Mouse (Mus musculus): Measurements from ENCODE around the gene Gm20388. TPM values are rescaled to one million over a fixed set of nuclear protein-coding genes. Genes with fewer than 3 reads are reported as not detected.

Gene Gm20388
- polyA plus RNA-seq, 1 experiment: 0.36 TPM

DNA sequence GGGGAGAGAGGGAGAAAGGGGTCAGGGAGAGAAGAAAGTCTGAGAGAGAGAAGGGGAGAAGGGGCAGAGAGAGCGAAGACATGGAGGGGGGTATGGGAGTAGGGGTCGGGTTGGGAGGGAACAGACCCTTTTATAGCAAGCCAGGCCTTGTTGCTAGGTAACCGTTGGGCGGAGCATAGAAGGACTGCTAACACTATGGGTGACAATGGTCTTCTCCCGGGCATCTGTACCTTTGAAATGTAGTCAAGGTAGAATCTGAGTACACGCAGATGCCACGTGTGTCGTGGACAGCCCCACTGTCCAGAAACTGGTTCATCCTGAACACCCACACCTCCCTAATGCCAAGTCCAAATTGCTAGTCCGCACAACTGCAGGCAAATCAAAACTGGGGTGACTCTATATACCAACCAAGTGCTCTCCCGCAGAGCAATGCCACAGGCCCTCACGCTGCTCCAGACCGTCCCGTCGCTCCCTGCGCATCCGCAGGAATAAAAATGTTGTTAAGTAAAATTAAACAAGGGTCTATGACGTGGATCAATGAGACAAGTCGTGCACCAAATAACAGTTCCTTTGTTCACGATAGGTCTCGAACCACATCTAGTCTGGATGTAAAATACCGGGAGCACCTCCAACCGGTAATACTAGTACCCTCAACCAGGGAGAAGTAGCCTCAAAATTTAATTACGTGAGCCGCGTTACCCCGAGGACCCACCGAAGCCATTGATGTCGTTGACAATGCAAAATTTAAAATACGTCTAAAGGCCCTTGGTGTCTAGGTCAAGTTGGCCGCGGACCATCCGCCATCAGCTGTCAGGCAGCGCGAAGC lies 3566.5 kb downstream of the Gm20388 start:
- Histone ChIP-seq H3K9me3 (ENCODE audit: control insufficient read depth, low read length) (no peaks in the 10 kb centered on the region), H3K27me3 (ENCODE audit: control insufficient read depth) (no peaks in the 10 kb centered on the region), H3K36me3 (ENCODE audit: control insufficient read depth) (peaks cover 20% of the 10 kb centered on the region), H3K4me3 (replicated peaks) (peak overlapping the region; percentile 72), H3K4me1 (ENCODE audit: control insufficient read depth) (peaks cover 24% of the 10 kb centered on the region)
- TF ChIP-seq GATA1 (IDR thresholded peaks at IDR 0.05; ENCODE audit: low read length) (no peak), TAL1 (IDR thresholded peaks at IDR 0.05; ENCODE audit: low read length) (no peak)

DNA sequence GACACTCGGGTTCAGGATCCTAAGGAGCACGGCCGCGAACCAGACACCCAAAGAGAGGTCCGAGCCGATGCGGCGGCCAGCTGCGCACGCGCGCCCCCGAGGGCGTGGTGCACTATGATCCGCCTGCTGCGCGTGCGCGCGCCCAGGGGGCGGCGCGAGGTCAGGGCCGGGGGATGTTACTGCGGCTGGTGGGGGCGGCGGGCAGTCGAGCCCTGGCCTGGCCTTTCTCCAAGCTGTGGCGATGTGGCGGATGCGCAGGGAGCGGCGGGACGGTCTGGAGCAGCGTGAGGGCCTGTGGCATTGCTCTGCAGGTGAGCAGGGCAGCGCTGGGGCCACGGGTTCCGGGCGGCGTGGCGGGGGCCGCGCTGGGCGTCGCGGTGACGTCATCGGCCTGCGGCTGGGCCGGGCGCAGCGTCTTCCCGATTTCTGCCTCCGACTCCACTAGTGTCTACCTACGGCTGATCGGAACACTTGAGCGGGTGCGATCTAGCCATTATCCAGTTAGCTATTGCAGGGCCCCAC lies 3567.2 kb downstream of the Gm20388 start, which contains the start of gene Afg3l1:
Gene Afg3l1, plus strand, starts transcription at position 167 of the 522 bp plus-strand sequence.
- Histone ChIP-seq H3K4me3 (replicated peaks) (peak within 1 kb of the TSS; percentile 72), H3K4me1 (ENCODE audit: control insufficient read depth) (peaks cover 24% of the 10 kb centered on the region), H3K27me3 (ENCODE audit: control insufficient read depth) (no peaks in the 10 kb centered on the region), H3K9me3 (ENCODE audit: control insufficient read depth, low read length) (no peaks in the 10 kb centered on the region), H3K36me3 (ENCODE audit: control insufficient read depth) (peaks cover 27% of the 10 kb centered on the region)
- TF ChIP-seq GATA1 (IDR thresholded peaks at IDR 0.05; ENCODE audit: low read length) (no peak), TAL1 (IDR thresholded peaks at IDR 0.05; ENCODE audit: low read length) (no peak)

DNA sequence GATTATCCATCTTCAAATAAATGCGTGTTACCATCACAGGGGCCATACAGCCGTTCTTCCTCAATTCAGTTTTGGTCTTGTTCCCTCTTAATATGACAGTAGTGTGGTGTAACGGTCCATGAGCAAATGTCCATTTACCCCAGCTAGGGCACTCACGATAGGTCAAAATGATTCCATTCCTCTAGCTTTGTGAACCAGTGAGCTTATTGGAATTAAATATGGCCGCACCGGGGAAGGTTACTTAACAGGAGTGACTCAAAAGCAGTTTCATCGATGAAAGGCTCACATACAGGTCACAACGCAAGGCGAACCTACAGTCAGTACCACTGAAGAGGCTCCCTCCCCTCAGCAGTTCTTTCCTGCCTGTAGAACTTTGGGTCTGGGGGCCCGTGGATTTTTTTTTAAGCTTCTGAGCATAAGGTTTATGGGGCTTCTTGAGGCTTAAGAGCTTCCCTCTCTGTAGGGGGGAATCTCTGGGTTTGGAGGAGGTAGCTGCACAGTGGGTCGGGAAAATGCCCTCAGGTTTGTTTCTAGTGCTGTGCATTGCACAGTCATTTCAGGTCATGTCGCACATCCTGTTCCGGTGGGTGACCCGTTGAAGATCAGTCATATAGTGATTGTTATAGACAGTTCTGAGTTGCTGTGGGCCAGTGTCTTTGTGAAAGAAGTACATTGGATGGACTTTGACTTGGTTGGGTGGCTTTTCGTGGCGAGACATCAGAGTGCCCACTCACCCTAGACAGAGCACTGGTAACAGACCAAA lies 3568.0 kb downstream of the Gm20388 start:
- Histone ChIP-seq H3K36me3 (ENCODE audit: control insufficient read depth) (peaks cover 34% of the 10 kb centered on the region), H3K4me3 (replicated peaks) (peak overlapping the region; percentile 72), H3K4me1 (ENCODE audit: control insufficient read depth) (peaks cover 24% of the 10 kb centered on the region), H3K27me3 (ENCODE audit: control insufficient read depth) (no peaks in the 10 kb centered on the region), H3K9me3 (ENCODE audit: control insufficient read depth, low read length) (no peaks in the 10 kb centered on the region)
- TF ChIP-seq GATA1 (IDR thresholded peaks at IDR 0.05; ENCODE audit: low read length) (no peak), TAL1 (IDR thresholded peaks at IDR 0.05; ENCODE audit: low read length) (no peak)

DNA sequence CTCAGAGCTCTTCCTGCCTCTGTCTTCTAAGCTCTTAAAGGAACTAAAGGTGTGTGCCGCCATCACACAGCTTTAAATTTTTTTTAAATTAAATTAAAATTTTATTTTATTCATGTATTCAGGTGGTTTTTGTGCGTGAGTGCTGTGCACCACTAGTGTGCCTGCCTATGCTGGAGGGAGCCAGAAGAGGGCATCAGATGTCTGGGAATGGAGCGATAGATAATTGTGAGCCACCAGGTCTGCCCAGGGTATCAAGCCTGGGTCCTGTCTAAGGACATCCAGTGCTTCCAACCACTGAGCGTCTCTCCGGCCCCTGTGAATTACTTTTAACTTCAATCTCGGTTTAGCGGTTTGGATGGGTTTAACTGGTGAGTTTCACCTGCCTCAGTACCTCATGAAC lies 3572.0 kb downstream of the Gm20388 start:
- TF ChIP-seq TAL1 (IDR thresholded peaks at IDR 0.05; ENCODE audit: low read length) (no peak), GATA1 (IDR thresholded peaks at IDR 0.05; ENCODE audit: low read length) (no peak)
- Histone ChIP-seq H3K4me1 (ENCODE audit: control insufficient read depth) (peaks cover 12% of the 10 kb centered on the region), H3K27me3 (ENCODE audit: control insufficient read depth) (no peaks in the 10 kb centered on the region), H3K4me3 (replicated peaks) (no peak overlapping the region), H3K9me3 (ENCODE audit: control insufficient read depth, low read length) (no peaks in the 10 kb centered on the region), H3K36me3 (ENCODE audit: control insufficient read depth) (peaks cover 71% of the 10 kb centered on the region)

DNA sequence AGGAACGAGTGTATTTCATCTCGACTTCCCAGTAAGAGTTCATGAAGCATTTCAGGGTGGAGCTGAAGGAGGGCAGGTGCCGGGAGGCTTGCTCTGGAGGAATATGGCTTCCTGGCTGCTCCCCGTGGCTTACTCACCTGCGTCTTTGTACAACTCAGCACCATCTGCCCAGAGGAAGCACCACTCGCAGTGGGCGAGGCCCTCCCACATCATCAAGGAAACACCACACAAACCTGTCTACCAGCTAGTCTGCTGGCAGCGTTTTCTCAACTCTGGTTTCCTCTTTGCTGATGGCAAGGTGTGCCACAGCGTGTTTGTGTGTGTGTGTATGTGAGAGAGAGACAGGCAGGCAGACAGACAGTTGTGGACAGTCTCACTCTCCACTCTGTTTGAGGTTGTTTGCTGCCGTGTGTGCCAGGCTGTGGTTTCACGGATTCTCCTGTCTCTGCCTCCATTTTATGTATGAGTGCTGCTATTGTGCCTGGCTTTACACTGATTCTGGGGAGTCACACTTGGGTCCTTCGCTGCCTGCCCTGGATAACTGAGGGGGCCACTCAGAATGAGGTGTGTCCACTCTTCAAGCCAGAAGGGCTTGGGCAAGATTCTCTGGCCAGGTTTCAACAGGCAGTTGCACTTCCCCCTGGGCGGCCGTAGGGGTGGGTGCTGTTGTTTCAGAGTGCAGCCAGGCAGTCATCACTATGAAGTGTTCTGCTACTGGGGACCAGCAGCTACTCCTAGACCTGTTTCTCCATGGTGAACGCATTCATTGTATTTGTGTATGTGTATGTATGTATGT lies 3580.8 kb downstream of the Gm20388 start:
- Histone ChIP-seq H3K4me3 (replicated peaks) (no peak overlapping the region), H3K36me3 (ENCODE audit: control insufficient read depth) (peaks cover 96% of the 10 kb centered on the region), H3K4me1 (ENCODE audit: control insufficient read depth) (no peaks in the 10 kb centered on the region), H3K27me3 (ENCODE audit: control insufficient read depth) (no peaks in the 10 kb centered on the region), H3K9me3 (ENCODE audit: control insufficient read depth, low read length) (no peaks in the 10 kb centered on the region)
- TF ChIP-seq GATA1 (IDR thresholded peaks at IDR 0.05; ENCODE audit: low read length): no peak
- TF ChIP-seq TAL1 (IDR thresholded peaks at IDR 0.05; ENCODE audit: low read length): no peak

DNA sequence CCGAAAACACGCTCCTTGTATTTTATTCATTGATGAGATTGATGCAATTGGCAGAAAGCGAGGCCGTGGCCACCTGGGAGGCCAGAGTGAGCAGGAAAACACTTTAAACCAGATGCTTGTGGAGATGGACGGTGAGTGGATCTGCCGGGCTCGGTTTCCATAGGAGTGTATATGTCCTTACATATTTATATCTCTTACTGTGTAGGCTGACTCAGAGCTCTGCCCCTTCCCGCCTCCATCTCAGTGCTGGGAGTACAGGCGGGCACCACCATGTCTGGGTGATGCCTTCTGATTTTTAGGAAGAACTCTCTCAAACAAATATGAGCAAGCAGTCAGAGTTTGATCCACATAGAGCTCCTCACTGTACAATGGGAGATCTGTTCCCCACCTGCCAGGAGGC lies 3582.3 kb downstream of the Gm20388 start:
- no peaks in the 10 kb centered on the region for H3K9me3 ChIP-seq (ENCODE audit: control insufficient read depth, low read length)
- no peaks in the 10 kb centered on the region for H3K27me3 ChIP-seq (ENCODE audit: control insufficient read depth)
- TF ChIP-seq TAL1 (IDR thresholded peaks at IDR 0.05; ENCODE audit: low read length): no peak
- TF ChIP-seq GATA1 (IDR thresholded peaks at IDR 0.05; ENCODE audit: low read length): no peak
- no peak overlapping the region for H3K4me3 ChIP-seq (replicated peaks)
- H3K36me3 ChIP-seq (ENCODE audit: control insufficient read depth): peaks cover 96% of the 10 kb centered on the region
- no peaks in the 10 kb centered on the region for H3K4me1 ChIP-seq (ENCODE audit: control insufficient read depth)

DNA sequence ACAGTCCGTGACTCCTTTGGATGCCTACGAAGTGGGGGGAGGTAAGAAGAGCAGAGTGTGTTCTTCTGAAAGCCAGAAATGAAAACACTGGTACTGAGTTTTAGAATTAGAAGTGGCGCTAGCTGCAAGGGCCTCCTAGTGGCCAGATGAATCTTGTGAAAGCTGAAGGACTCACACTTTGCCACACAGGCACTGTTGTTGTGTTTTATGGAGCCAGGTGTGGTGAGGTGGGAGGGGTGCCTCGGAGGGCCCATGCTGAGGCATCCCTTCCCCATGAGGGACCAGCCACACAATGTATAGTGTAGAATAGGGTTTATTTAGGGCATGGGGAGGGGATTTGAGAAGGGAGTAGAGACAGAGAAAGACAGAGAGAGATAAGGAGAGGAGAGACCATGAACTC lies 3587.1 kb downstream of the Gm20388 start:
- TF ChIP-seq GATA1 (IDR thresholded peaks at IDR 0.05; ENCODE audit: low read length) (no peak), TAL1 (IDR thresholded peaks at IDR 0.05; ENCODE audit: low read length) (no peak)
- Histone ChIP-seq H3K9me3 (ENCODE audit: control insufficient read depth, low read length) (no peaks in the 10 kb centered on the region), H3K4me3 (replicated peaks) (no peak overlapping the region), H3K4me1 (ENCODE audit: control insufficient read depth) (peaks cover 6% of the 10 kb centered on the region), H3K36me3 (ENCODE audit: control insufficient read depth) (peaks cover 94% of the 10 kb centered on the region), H3K27me3 (ENCODE audit: control insufficient read depth) (no peaks in the 10 kb centered on the region)

DNA sequence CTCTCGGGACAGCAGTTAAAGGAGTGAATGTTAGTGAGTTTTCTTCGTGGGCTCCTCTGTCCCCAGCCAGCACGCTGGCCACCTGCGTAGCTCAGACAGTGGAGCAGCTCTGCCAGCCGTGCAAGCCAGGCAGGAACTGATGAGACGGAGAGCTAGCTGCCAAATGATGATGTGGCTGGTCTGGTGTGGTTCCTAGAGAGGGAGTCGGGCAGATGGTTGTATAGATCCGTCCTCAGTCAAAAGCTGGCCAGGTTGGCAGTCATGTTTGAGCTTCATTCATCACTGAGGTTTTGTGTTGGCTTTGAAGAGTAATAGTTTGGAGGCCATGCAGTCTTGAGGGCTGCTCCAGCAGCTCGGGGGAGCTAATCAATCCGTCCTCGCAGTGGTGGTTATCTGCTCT lies 3588.3 kb downstream of the Gm20388 start:
- Histone ChIP-seq H3K9me3 (ENCODE audit: control insufficient read depth, low read length) (peaks cover 9% of the 10 kb centered on the region), H3K36me3 (ENCODE audit: control insufficient read depth) (peaks cover 94% of the 10 kb centered on the region)
- TF ChIP-seq TAL1 (IDR thresholded peaks at IDR 0.05; ENCODE audit: low read length) (no peak), GATA1 (IDR thresholded peaks at IDR 0.05; ENCODE audit: low read length) (no peak)

More for the DNA sequence above, 3588.3 kb downstream of the Gm20388 start:
- Histone ChIP-seq H3K4me3 (replicated peaks) (no peak overlapping the region), H3K27me3 (ENCODE audit: control insufficient read depth) (no peaks in the 10 kb centered on the region), H3K4me1 (ENCODE audit: control insufficient read depth) (peaks cover 6% of the 10 kb centered on the region)

Measured in erythroblast, embryonic 14.5 days (primary cell).